Mouse (Mus musculus): Measurements from ENCODE around the gene Chpf.

GRCm38 (mm10) chr1:75450314-75451005 lies 28.6 kb downstream of the Chpf start, which contains the start of gene Asic4:
- TF ChIP-seq CTCF (conservative IDR thresholded peaks at IDR 0.05; ENCODE audit: insufficient read depth, insufficient read length, low read depth, low read length) = no peak
- no peak for TF ChIP-seq POLR2A (IDR thresholded peaks at IDR 0.05; ENCODE audit: low read depth, low read length)

All from kidney, adult 2 months (tissue).